Mouse (Mus musculus): ENCODE results near the gene Usp48.
"Not testable (repeated sequence)": the region's sequence is repeated elsewhere in the genome, so short reads cannot be mapped to it uniquely, and the experiment has no call there.

Usp48 gene

DNA sequence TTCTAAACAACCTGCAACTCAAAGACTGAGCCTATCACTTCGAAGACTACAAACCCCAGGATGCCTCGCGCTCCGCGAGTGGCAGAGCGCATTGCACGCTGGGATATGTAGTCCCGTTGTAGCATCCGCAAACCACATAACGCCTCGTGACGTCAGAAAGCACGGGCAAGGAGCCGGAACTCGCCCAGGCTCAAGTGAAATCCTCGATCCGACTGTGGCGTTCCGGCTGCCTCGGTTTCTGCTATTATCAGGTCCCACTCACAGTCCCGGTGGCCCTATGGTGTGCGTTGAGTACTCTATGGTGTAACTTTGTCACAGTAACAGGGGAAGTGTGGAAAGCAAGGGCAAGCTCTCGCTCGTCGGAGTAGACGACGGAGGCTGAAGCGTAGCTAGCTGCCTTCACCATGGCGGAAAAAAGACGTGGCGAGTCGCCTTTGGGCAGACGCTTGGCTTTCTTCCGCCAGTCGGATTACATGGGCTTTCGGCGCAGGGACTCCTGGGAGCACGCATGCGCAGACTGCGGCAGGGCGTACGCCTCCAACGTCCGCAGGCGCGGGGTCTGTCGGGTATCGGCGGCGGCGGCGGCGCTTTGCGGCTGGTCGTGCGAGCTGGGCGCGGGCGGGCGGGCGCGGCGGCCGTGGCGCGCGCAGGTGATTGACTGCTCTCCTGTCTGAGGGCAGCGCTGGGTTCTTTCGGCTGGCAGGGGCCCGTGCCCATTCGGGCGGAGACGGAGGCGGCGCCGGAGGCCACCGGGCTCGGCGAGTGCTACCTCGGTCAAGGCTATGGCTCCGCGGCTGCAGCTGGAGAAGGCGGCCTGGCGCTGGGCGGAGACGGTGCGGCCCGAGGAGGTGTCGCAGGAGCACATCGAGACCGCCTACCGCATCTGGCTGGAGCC, at the start of gene Usp48:
TSS of gene Usp48 (plus strand) at position 155 of the 895 bp plus-strand sequence.
- peak; percentile 99 for DNase-seq (ENCODE audit: low spot score in 2 of 2)

DNA sequence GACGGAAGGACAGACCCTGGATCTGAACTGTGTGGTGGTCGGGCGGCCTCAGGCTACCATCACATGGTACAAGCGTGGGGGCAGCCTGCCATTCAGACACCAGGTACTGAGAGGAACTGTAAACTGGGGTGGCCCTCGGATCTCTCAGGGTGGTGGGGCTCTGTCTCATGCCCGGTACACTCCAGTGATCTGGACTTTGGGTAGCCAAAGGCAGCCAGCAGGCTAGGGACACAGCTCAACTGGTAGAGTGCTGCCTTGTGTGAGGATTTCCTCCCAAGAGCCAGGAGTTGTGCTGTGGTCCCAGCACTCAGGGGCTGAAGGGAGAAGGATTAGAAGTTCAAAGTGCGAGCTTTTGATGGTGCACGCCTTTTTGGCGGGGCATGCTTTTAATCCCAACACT, 48.0 kb upstream of the Usp48 start:
- no peak for DNase-seq (ENCODE audit: low spot score in 2 of 2)

DNA sequence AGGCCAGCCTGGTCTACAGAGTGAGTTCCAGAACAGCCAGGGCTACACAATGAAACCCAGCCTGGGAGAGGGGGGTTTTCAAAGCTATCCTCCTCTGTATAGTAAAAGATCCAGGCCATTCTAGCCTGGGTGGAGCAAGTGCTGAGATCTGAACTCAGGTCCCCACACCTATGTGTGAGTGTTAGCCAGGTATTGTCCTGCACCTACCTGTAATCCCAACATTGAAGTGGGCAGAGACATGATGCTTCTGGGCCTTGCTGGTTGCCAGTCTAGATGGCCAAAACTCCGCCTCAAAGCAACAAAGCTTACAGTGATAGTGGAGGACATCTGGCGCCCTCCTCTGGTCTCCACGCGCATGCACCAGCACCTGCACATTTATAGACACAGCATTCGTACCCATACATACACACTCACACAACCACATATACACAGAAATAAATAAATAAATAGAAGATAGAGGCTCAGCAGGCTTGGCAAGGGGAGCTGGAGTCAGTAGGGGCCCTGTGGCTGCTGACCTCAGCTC, 47.5 kb upstream of the Usp48 start:
- DNase-seq (ENCODE audit: low spot score in 2 of 2): peak in 1 of 2 experiments; percentile 44

DNA sequence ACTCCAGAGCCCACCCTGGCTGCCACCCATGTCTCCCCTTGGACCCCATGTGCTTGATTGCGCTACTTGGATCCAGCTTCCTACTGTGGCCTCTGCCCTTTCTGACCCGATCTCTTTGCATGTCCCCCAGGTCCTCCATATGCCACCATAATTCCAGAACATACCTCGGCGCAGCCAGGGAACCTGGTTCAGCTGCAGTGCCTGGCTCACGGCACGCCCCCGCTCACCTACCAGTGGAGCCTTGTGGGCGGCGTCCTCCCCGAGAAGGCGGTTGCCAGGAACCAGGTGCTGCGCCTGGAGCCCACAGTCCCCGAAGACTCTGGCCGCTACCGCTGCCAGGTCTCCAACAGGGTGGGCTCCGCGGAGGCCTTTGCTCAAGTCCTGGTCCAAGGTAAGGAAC, 40.1 kb upstream of the Usp48 start:
- DNase-seq (ENCODE audit: low spot score in 2 of 2): no peak

DNA sequence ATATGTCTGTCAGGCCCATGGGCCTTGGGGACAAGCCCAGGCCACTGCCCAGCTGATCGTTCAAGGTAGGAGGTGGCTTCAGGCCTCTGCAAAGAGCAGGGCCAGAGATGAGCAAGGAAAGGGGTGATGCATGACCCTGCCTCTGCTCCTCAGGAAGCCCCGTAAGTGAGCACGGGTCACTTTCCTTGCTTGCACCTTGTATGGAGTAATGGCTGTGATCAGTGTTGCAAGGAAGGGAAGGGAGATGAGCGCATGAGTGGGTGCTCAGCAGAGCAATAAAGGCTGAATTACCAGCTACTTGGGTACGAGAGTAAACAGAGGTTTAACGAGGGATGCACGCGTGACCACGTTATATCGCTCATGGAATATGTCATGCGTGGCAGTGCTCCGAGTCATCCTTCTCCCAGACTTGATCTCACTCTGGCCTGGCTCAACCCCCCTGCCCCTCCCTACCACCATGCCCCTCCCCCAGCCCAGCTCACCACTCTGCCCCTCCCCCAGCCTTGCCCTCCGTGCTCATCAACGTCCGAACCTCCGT, 36.8 kb upstream of the Usp48 start:
- DNase-seq (ENCODE audit: low spot score in 2 of 2): no peak

DNA sequence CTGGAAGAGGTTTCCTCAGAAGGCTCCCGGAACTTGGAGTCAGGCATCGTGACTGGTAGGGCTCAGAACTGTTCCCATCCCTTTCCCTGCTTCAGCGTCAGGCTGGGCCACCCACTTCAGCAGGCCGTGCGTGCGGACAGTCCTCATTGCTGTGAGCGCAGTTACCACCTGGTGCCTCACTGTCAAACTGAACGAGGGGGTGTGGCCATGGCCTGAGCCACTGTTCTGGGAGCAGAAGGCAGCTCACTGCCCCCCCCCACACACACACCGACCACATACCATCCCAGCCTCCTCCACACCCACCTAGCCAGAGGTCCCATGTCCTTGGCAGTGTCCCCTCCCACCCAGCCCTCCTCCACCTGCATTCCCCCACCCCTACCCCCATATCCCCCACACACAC, 23.7 kb upstream of the Usp48 start:
- no peak for DNase-seq (ENCODE audit: low spot score in 2 of 2)

DNA sequence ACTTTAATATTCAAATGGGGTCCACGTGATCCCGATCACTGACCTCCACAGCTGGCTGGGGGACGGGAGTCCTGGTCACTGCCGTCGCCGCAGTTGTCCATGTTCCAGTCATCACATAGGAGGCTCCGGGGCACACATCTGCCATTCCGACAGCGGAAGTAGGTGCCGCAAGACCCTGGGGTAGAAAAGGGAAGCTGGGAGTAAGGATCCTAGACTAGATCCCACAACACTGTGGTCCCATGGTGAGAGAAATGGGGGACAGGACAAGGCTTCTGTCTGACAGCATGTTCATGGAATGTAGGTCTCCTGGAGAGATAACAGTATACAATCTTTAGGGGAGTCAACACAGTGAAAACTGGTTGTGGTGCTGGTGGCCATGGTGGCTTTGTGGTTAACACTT, 19.1 kb upstream of the Usp48 start, which contains the start of gene Ldlrad2:
TSS of gene Ldlrad2 (minus strand) at position 101 of the 400 bp plus-strand sequence.
- DNase-seq (ENCODE audit: low spot score in 2 of 2): no peak

DNA sequence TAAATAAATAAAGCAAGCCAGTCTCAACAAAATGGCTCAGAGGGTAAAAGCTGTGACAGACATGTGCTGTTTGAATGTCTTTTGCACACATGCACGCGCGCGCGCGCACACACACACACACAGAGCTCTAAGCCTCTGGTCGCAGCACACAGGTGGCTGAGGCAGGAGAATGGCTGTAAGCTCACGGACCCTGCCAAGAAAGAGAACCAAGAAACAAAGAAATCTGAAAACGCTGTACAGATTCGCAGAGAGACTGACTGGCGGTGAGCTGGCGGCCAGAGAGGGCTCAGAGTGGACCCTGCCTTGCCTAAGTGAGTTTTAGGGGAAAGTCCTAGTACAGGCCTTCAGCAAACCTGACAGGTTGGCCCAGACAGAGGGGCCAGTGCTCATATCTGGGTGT, 16.1 kb upstream of the Usp48 start:
- DNase-seq (ENCODE audit: low spot score in 2 of 2): no peak

DNA sequence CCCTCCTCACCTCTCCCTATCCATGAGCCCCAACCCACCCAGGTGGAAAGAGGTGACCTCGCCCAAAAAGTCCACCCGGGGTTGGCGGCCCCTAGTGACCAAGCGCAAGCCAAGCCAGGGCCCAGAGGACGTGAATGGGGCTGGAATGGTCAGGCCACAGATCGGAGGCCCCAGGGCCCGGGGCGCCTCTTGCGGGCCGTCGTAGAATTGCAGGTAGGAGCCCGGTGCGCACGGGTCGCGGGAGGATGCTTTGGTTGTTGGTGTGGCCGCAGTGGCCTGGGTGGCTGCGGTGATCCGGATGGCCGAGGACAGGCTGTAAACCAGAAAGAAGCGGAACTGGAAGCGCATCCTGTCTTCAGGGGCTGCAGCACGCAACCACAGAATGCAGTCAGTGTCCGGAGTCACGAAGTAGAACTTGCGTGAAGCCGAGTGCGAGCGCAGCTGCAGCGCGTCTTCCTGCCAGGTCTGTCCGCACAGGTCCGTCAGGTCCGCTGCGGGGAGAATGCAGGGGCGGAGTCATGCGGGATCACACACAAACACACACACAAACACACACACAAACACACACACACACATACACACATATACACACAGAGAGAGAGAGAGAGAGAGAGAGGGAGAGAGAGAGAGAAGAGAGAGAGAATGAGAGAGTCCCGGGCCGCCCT, 15.2 kb upstream of the Usp48 start:
- peak in 1 of 2 experiments; percentile 22 for DNase-seq (ENCODE audit: low spot score in 2 of 2)

DNA sequence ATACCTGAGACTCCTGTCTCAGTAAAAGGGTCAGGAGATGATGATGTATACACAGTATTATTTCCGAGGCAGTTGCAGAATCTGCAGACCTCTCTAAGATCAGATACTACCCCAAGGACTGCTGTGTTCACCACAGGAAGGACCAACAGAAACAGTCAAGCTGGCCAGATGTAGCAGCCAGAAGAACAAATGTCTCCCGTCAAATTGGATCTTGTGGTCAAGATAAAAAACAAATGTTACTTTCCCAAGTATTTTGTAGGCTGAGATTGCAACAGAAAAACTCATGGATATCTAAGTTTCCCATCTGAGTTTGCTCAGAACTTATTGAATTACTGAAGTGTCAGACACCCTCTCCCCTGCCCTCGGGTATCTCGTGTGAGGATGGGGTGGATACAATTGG, 13.8 kb upstream of the Usp48 start:
- no peak for DNase-seq (ENCODE audit: low spot score in 2 of 2)

DNA sequence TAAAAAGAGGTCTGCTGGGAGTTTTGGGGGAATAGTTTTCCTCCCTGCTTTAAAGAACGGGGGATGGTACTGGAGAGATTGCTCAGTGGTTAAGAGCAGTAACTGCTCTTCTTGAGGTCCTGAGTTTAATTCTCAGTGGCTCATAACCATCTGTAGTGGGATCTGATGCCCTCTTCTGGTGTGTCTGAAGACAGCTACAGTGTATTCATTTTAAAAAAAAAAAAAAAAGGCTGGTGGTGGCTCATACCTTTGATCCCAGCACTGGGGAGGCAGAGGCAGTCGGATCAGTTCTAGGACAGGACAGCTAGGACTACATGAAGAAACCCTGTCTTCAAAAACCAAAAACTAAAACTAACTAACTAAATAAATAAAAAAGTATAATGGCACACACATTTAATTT, 13.3 kb upstream of the Usp48 start:
- no peak for DNase-seq (ENCODE audit: low spot score in 2 of 2)

DNA sequence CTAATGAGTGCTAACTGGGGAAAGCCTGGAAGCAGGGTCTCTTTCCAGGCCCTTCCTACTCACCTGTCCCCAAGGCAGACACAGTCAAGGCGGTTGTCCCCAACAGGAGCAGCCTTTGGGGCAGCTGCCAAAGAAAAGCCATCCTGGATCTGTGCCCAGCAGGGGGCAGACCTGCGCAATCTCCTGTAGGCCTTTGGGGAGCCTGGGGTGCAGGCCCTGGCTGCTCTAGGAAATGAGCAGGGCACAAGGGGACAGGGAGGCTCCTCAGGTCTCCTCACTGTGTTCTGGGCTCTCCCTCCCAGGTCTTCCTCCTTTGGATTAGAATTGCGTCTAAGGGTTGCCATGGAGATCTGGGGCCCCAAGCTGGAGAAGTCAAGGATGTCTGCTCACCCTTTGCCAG, 11.7 kb upstream of the Usp48 start:
- peak; percentile 18 to 66 for DNase-seq (ENCODE audit: low spot score in 2 of 2)

DNA sequence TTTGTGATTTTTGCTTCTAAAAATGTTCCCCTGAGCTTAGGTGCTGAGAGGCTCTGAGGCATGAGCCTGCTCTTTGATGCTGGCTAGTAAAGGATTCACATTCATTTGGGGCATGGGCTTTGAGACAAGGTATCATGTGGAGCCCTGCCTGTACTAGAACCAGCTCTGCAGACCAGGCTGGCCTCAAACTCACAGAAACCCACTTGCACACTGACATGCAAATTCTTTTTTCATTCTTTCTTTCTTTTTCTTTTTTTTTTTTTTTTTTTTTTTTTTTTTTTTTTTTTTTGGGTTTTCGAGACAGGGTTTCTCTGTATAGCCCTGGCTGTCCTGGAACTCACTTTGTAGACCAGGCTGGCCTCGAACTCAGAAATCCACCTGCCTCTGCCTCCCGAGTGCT, 4.5 kb upstream of the Usp48 start:
- DNase-seq (ENCODE audit: low spot score in 2 of 2): not testable (repeated sequence)

DNA sequence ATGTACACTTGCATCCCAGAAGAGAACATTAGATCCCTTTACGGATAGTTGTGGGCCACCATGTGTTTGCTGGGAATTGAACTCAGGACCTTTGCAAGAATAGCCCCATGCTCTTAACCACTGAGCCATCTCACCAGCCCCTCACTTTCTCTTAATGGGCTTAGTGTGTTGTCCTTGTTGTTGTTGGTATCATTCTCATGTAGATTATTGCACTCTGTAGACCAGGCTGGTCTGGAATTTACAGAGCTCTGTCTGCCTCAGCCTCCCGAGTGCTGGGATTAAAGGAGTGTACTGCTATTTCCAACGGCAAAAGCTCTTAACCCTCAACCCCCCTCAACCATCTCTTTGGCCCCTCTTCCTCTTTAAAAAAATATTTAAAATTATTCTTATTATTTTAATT, 4.0 kb upstream of the Usp48 start:
- DNase-seq (ENCODE audit: low spot score in 2 of 2): no peak

DNA sequence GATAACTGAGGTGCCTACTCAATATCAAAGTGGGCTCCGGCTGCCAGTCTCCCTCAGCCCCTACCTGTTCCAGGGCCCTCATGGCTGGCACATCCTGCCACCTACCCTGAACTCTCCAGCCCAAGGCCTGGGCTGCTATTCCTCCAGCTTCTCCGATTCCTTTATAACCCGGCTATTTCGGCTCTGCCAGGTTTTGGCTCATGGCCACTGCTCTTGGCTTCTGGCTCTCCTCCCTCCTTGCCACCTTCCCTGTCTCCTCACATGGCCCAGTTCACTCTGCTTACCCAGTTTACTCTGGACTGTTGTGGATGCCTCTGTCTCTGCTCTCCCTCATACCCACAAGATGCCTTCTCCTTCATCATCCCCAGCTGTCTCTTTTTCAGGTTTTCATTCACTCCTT, 2.6 kb upstream of the Usp48 start:
- no peak for DNase-seq (ENCODE audit: low spot score in 2 of 2)

DNA sequence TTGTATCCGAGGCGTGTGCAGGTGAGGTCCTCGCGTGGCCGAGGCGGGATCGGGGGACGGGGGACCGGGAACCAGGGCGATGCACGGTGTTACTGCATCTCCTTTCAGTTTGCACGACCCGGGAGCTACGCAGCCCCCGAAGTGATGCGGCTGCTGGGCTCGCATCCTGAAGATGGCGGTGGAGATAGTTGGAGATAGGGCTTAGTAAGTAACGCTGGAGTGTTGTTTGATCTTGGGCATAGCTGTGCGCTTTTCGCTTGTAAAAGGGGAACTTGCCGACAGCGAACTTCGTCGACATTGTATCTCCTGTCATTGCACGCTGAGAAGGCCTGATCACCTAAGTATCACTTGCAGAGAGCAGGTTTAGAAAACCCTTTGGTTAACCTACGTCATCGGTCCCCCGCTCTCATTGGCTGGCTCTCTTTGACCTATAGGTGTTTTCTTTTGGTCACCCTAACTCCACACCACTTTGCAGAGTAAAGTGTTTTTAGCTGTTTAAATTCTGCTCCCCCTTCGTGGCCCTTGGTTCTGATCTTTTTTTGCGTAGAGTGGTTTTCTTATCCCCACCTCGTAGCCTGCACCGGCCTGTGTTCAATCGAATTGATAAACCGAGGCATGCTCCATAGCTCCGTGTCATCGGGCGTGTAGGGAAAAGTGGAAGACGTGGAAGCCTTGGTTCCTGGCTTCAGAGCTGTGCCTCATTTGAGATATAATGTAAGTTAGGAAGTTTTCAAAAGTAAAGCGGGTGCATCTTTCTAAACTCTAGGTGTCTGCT, 1.1 kb downstream of the Usp48 start:
- peak in 1 of 2 experiments; percentile 47 for DNase-seq (ENCODE audit: low spot score in 2 of 2)

DNA sequence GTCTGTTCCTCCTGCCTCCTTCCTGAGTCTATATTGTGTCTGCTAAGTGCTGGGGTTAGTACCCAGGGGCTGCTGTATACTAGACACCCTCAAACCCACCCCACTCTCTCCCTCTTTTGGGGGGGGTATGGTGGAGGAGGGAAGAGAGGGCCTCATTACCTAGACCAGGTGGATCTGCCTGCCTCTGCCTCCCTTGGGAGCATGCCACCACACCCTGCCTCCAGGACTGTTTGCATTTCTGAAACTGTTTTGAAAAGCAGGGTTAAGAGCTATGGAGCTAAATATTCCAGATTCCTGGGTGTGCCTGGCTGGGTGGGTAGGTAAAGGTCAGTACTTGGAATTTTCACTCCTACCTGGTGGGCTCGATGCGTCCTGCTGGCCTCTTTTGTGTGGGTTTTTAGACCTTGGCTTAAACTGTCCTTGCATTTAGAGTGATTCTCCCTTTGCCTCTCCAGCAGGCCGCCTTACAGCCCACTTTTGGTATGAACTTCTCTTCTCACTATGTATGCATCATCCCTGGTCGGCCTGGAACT, 3.6 kb downstream of the Usp48 start:
- DNase-seq (ENCODE audit: low spot score in 2 of 2): no peak

DNA sequence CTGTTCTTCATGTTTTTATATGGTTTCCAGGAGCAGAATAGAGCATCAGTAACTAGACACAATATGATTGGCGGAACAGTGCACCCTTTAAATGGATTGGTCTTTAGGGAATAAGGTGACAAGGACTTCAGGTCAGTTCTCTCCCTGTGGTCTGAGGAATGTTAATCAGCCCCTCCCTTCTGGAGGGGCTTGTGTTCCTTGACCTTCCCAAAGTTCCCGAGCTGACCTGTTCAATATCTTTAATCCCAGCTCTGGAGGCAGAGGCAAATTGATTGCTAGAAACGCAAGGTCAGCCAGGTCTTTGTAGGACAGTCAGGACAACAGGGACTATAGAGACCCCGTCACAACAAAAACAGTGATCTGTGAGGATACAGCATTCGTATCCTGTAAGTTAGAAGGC, 5.0 kb downstream of the Usp48 start:
- no peak for DNase-seq (ENCODE audit: low spot score in 2 of 2)

DNA sequence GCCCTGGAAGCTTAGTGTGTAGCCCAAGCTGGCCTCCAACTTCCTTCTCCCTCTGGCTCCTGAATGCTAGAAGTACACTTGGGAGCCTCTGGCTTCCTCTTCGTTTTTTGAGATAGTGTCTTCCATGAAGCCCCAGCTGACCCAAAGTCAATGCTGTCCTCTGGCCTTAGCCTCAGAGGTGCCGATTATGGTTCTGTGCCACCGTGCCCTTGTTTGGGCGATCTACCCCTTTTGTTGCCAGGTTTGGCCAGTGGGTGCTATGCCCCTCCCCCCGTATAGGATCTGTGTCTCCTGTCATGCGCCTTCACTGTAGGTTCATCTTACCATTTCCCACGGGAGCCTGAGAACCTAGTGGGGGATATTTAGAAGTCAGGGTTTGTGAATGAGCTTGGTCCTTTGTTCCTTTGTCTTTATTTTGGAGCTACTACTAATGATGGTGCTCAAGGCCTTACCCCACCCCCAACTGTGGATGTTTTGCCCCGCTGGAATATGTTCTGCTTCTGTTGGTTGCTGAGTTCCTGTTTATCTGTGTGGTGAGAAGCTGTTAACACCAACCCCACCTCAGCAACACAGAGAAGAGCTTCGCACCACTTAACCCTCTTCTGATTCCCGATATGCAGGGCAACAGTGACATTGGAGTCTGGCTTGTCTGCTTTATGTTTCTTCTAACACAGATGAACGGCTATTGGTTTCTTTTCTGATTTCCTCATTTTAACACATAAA, 10.1 kb downstream of the Usp48 start:
- DNase-seq (ENCODE audit: low spot score in 2 of 2): no peak

DNA sequence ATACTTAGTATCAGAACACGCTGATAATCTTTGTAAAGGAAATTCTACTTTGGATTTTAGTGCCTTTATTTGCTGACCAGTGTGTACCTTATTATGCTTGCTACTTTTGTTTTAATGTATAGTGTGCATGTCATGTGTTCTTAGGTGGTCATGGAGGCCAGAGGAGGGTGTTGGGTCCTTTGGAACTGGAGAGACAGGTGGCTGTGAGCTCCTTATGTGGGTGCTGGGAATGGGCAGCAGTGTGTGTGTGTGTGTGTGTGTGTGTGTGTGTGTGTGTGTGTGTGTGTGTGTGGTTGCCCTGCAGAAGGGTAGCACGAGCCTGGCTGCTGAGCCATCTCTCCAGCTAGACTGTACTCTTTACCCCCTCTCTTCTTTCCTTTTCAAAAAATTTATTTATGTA, 13.5 kb downstream of the Usp48 start:
- no peak for DNase-seq (ENCODE audit: low spot score in 2 of 2)

DNA sequence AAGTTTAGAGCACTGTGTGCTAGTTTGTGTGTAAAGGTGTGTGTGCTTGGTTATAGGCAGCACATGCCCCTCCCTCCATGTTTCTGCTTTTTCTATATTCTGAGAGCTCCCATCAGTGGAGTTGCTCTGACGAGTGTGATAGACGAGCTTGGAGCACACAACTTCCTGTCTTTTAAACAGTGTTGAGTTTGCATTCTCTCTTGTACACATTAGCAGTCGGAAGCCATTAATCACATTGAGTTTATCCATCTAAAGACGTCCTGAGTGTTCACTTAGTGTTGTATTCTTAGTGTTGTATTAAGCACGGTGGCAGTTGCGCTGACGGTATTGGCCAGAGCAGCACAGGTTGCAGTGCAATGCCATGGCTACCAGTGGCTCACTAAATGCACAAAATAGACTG, 15.7 kb downstream of the Usp48 start:
- DNase-seq (ENCODE audit: low spot score in 2 of 2): no peak
